Mouse (Mus musculus) neural tube, embryonic 12.5 days (tissue): ENCODE measurements at regions not wholly inside any gene's neighbourhood (a gene's known extent, or its start where the extent isn't known, plus 50 kb on each side); places are given as distances from the start of the nearest gene placed in this dataset.

Experiments
- ATAC-seq: fragments of 200-750 bp; cut with Nextera tagmentation; 2 replicates; pipeline ENCODE4 v1.8.0; 2017; ENCODE audit warnings: low read depth, mild to moderate bottlenecking, moderate TSS enrichment, moderate library complexity; ENCODE audit not compliant: low FRiP score
- H3K27ac ChIP-seq: fragments of 300-500 bp; sonication (generic); 2 replicates; pipeline ENCODE4 v1.5.1; 2016
- H3K27me3 ChIP-seq: fragments of 300-500 bp; sonication (generic); replicated peaks from 2 replicates; pipeline ENCODE4 v1.6.1; 2016; ENCODE audit warnings: mild to moderate bottlenecking
- H3K36me3 ChIP-seq: fragments of 300-500 bp; sonication (generic); 2 replicates; pipeline ENCODE4 v1.6.1; 2016; ENCODE audit warnings: mild to moderate bottlenecking
- H3K4me1 ChIP-seq: fragments of 300-500 bp; sonication (generic); 2 replicates; pipeline ENCODE4 v1.6.1; 2016
- H3K4me2 ChIP-seq: fragments of 300-500 bp; sonication (generic); replicated peaks from 2 replicates; pipeline ENCODE4 v1.6.1; 2016; ENCODE audit warnings: mild to moderate bottlenecking
- H3K4me3 ChIP-seq: fragments of 300-500 bp; sonication (generic); 2 replicates; pipeline ENCODE4 v1.5.1; 2016
- H3K9ac ChIP-seq: fragments of 300-500 bp; sonication (generic); 2 replicates; pipeline ENCODE4 v1.6.1; 2016; ENCODE audit warnings: mild to moderate bottlenecking
- H3K9me3 ChIP-seq: fragments of 300-500 bp; sonication (generic); 2 replicates; pipeline ENCODE4 v1.6.1; 2016; ENCODE audit warnings: mild to moderate bottlenecking
- WGBS: fragments of 180-500 bp; shearing (Covaris S2); methylation state at CpG from one replicate; pipeline ENCODE4 v1.1.7; 2016; 5-methylcytosine and 5-hydroxymethylcytosine counted together

DNA sequence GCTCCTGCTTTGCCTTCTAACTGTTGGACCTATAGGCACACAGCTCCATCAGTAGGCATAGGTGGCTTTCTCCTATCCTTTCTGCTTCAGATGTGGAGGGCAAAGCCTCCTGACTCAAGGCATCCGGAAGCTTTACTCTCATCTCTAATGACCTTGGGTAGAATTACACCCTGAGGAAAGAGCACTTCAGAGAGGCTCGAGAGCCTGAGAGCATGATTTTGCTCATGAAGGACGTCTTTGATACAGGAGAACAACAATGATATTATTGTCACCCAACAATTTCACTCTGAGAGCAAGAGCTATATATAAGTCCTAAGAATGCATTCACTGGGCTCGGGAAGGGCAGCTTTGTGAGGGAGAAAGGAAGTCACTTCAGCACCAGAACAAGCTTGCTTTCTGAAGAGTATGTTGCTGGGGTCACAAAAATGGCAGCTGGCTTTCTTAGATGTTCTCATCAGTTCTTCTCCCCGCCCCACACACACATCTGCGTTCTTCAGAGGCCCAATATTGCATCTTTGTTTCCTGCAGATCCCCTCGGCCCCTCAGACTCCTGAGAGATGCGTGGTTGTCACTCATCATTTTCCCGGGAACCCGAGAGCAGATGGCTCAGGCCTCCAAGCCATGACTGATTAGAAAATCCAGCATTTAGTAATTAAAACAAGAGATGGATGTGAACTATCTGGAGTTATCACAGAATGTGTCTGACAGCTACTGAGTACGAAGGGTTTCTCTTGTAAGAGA lies 110.7 kb upstream of the Tgfbr2 start:
- Histone ChIP-seq H3K4me3 (no peak overlapping the region), H3K36me3 (no peaks in the 10 kb centered on the region), H3K4me2 (no peak overlapping the region), H3K27me3 (no peaks in the 10 kb centered on the region), H3K27ac (no peak overlapping the region), H3K4me1 (no peaks in the 10 kb centered on the region), H3K9me3 (no peaks in the 10 kb centered on the region), H3K9ac (no peak overlapping the region)
- no peak for ATAC-seq
- 68% methylated on average over 11 of the region's 11 CpGs for WGBS

DNA sequence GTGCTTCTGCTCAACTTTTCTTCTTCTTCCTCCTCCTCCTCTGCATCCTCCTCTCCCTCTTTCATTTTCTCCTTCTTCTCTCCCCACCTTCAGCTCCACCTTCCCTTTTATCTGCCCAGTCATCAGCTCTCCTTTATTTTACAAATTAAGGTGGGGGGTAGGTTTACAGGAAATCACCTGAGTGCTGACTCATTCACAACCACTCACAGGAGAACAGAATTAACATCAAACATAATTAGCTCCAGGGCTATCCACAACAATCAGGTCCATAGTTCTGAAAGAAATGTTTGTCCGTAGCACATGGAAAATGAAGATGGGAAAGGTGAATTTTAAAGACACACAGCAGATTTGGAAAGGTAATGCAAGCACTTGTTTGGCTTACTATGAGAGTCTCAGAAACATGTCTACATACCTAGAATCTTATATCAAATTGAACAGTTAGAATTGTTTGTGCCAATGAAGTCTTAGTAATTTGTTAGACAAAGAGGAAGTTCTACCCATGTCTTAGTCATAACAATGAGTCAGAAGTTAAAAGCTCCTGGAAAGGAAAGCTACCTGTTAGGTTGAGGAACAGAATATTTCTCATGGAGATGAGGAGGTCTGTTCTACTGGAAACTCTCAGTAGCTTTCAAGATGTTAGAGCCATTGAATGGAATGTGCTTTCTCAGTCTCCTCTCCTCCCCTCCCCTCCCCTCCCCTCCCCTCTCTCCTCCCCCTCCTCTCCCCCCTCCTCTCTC lies 108.8 kb upstream of the Tgfbr2 start:
- H3K4me3 ChIP-seq: no peak overlapping the region
- no peaks in the 10 kb centered on the region for H3K27me3 ChIP-seq
- no peaks in the 10 kb centered on the region for H3K36me3 ChIP-seq
- ATAC-seq: no peak
- H3K9me3 ChIP-seq: no peaks in the 10 kb centered on the region
- H3K27ac ChIP-seq: no peak overlapping the region
- no peak overlapping the region for H3K9ac ChIP-seq
- WGBS: 90% methylated on average over 1 of the region's 1 CpGs
- H3K4me2 ChIP-seq: no peak overlapping the region
- no peaks in the 10 kb centered on the region for H3K4me1 ChIP-seq

GRCm38 (mm10) chr9:116281654-116282053 lies 106.5 kb upstream of the Tgfbr2 start:
- Histone ChIP-seq H3K27ac (no peak overlapping the region), H3K27me3 (no peaks in the 10 kb centered on the region), H3K4me3 (no peak overlapping the region), H3K4me2 (no peak overlapping the region), H3K9ac (no peak overlapping the region), H3K4me1 (no peaks in the 10 kb centered on the region), H3K9me3 (no peaks in the 10 kb centered on the region), H3K36me3 (no peaks in the 10 kb centered on the region)
- ATAC-seq: no peak

DNA sequence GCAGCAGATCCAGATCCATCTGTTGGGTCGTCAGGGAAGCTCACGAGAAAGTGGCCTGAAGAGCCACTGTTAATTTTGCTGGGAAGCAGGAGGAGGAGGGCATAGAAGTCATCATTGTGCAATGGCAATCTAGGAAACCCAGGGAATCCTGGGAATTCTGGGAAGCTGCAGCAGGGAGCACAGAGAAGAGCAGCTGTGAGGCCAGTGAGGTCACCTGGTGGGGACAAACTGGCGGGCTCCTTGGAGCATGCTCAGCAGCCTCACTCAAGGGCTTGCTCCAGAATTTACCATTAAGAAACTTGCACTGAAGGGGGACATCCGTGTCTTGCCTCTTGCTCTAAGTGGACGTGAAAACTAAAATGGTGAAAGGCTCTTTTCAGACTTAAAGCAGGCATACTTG lies 105.0 kb upstream of the Tgfbr2 start:
- Histone ChIP-seq H3K9me3 (no peaks in the 10 kb centered on the region), H3K4me1 (no peaks in the 10 kb centered on the region), H3K4me2 (no peak overlapping the region), H3K36me3 (no peaks in the 10 kb centered on the region), H3K4me3 (no peak overlapping the region), H3K9ac (no peak overlapping the region), H3K27ac (no peak overlapping the region), H3K27me3 (no peaks in the 10 kb centered on the region)
- ATAC-seq: no peak
- WGBS: 86% methylated on average over 5 of the region's 5 CpGs

DNA sequence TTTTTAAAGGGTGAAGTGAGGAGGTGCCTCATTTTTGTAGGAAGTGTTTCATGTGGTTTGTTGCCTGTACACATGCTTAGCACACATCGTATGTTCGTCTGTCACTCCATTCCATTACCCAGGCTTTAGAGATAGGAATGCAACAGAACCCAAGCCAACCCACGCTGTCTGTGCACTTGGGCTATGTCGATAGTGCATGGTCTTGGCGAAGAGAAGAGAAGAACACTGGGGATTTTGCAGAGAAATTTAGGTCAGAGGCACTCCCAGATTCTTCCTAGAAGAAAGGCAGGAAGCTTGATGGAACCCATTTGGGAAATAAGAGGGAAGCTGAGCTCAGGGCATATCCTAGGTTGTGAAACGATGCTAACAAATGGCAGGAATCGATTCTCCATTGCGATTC lies 103.7 kb upstream of the Tgfbr2 start:
- H3K4me1 ChIP-seq: no peaks in the 10 kb centered on the region
- H3K27ac ChIP-seq: no peak overlapping the region
- WGBS: 93% methylated on average over 8 of the region's 8 CpGs
- no peaks in the 10 kb centered on the region for H3K9me3 ChIP-seq
- H3K4me2 ChIP-seq: no peak overlapping the region
- H3K27me3 ChIP-seq: no peaks in the 10 kb centered on the region
- no peak overlapping the region for H3K4me3 ChIP-seq
- H3K9ac ChIP-seq: no peak overlapping the region
- H3K36me3 ChIP-seq: no peaks in the 10 kb centered on the region
- no peak for ATAC-seq

- no peak overlapping the region for H3K9ac ChIP-seq
- no peak overlapping the region for H3K27ac ChIP-seq
- no peaks in the 10 kb centered on the region for H3K4me1 ChIP-seq
- no peaks in the 10 kb centered on the region for H3K9me3 ChIP-seq
- no peak overlapping the region for H3K4me3 ChIP-seq
- no peak overlapping the region for H3K4me2 ChIP-seq
- WGBS: 89% methylated on average over 3 of the region's 3 CpGs
- no peaks in the 10 kb centered on the region for H3K27me3 ChIP-seq
- no peaks in the 10 kb centered on the region for H3K36me3 ChIP-seq
- ATAC-seq: no peak
Observed at GRCm38 (mm10) chr9:116277736-116278135, 102.6 kb upstream of the Tgfbr2 start.

GRCm38 (mm10) chr9:116276141-116276540 lies 101.0 kb upstream of the Tgfbr2 start:
- H3K4me1 ChIP-seq: no peaks in the 10 kb centered on the region
- 89% methylated on average over 2 of the region's 2 CpGs for WGBS
- H3K4me2 ChIP-seq: no peak overlapping the region
- H3K27ac ChIP-seq: no peak overlapping the region
- no peak for ATAC-seq
- H3K9me3 ChIP-seq: no peaks in the 10 kb centered on the region
- H3K36me3 ChIP-seq: no peaks in the 10 kb centered on the region
- H3K27me3 ChIP-seq: no peaks in the 10 kb centered on the region
- no peak overlapping the region for H3K4me3 ChIP-seq
- no peak overlapping the region for H3K9ac ChIP-seq

- Histone ChIP-seq H3K4me2 (no peak overlapping the region), H3K4me3 (no peak overlapping the region), H3K36me3 (no peaks in the 10 kb centered on the region), H3K4me1 (no peaks in the 10 kb centered on the region), H3K9ac (no peak overlapping the region), H3K9me3 (no peaks in the 10 kb centered on the region), H3K27me3 (no peaks in the 10 kb centered on the region), H3K27ac (no peak overlapping the region)
- WGBS: 79% methylated on average over 2 of the region's 2 CpGs
- no peak for ATAC-seq
Observed at GRCm38 (mm10) chr9:116272446-116272845, 97.3 kb upstream of the Tgfbr2 start.

DNA sequence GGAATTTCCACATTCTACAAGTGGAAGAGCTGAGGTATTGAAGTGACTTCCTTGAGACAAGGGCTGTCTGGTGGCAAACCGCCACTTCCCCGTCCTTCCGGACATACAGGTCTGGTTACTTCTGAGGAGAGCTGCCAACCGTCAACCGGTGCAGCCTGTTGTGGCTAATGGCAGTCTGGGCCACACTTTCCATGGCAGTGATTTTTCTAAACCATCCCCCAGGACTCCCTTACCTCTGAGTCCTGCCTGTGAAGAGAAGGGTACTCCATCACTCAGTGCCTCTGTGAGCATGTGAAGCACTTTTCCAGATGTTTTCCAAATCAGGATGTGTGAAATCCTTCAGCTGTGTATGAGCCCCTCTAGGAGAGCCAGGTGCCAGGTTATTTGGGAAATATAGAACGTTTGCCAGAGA lies 95.3 kb upstream of the Tgfbr2 start:
- ATAC-seq: no peak
- H3K4me1 ChIP-seq: no peaks in the 10 kb centered on the region
- no peaks in the 10 kb centered on the region for H3K9me3 ChIP-seq
- no peak overlapping the region for H3K9ac ChIP-seq
- H3K4me3 ChIP-seq: no peak overlapping the region
- 79% methylated on average over 6 of the region's 6 CpGs for WGBS
- no peak overlapping the region for H3K4me2 ChIP-seq
- no peaks in the 10 kb centered on the region for H3K36me3 ChIP-seq
- H3K27ac ChIP-seq: no peak overlapping the region
- no peaks in the 10 kb centered on the region for H3K27me3 ChIP-seq

DNA sequence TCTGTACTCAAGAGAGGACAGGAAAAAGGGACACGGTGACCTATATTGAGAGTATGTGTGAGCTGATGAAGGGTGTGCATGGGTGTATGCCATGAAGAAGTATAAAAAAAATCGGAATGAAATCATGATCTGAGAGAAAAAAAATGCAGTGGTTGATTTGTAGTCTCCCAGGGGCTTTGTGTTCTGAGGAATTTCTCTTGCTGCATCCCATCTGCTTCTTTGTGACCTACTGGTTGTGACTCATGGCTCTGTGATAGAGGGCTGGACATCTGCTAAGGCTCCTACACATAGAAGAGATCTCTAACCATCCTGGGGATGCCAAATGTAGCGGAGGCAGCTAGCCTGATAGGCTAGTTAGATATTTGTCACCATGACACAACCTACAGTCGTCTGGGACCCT lies 92.3 kb upstream of the Tgfbr2 start:
- no peak for ATAC-seq
- Histone ChIP-seq H3K4me2 (no peak overlapping the region), H3K36me3 (no peaks in the 10 kb centered on the region), H3K4me1 (no peaks in the 10 kb centered on the region), H3K27me3 (no peaks in the 10 kb centered on the region), H3K4me3 (no peak overlapping the region), H3K9me3 (no peaks in the 10 kb centered on the region), H3K27ac (no peak overlapping the region), H3K9ac (no peak overlapping the region)
- 88% methylated on average over 4 of the region's 4 CpGs for WGBS

DNA sequence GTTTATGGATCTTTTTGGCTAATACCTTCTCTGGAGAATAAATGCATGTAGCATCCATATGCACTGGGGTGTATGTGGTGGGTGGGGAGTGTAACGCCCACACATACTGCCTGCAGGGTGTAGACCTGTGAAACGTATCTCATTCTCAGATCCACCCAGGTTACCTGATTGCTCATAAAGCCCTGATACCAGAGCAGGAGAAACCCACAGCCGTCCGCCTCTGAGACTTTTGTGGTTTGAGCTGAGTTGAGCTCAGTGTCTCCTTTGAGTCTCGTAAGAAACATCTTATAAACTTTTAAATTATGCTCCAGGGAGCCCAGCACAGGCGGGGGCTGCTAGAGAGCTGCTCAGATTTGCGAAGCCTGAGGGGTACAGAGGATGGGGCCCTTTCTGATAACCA lies 88.7 kb upstream of the Tgfbr2 start:
- H3K27ac ChIP-seq: no peak overlapping the region
- no peaks in the 10 kb centered on the region for H3K27me3 ChIP-seq
- ATAC-seq: no peak
- no peaks in the 10 kb centered on the region for H3K36me3 ChIP-seq
- H3K9ac ChIP-seq: no peak overlapping the region
- no peak overlapping the region for H3K4me3 ChIP-seq
- H3K9me3 ChIP-seq: no peaks in the 10 kb centered on the region
- WGBS: 82% methylated on average over 7 of the region's 7 CpGs
- no peak overlapping the region for H3K4me2 ChIP-seq
- no peaks in the 10 kb centered on the region for H3K4me1 ChIP-seq

- Histone ChIP-seq H3K4me3 (no peak overlapping the region), H3K4me1 (no peaks in the 10 kb centered on the region), H3K36me3 (no peaks in the 10 kb centered on the region), H3K9ac (no peak overlapping the region), H3K9me3 (no peaks in the 10 kb centered on the region), H3K4me2 (no peak overlapping the region), H3K27me3 (no peaks in the 10 kb centered on the region), H3K27ac (no peak overlapping the region)
- 84% methylated on average over 10 of the region's 10 CpGs for WGBS
- ATAC-seq: no peak
Observed at GRCm38 (mm10) chr9:116259569-116259968, 84.4 kb upstream of the Tgfbr2 start.

GRCm38 (mm10) chr9:116253546-116253945 lies 78.4 kb upstream of the Tgfbr2 start:
- Histone ChIP-seq H3K36me3 (no peaks in the 10 kb centered on the region), H3K9me3 (no peaks in the 10 kb centered on the region), H3K4me2 (no peak overlapping the region), H3K27ac (no peak overlapping the region), H3K9ac (no peak overlapping the region), H3K4me1 (no peaks in the 10 kb centered on the region), H3K4me3 (no peak overlapping the region), H3K27me3 (no peaks in the 10 kb centered on the region)
- no peak for ATAC-seq
- WGBS: 82% methylated on average over 15 of the region's 15 CpGs
